Mouse (Mus musculus) heart, postnatal 0 days (tissue): ENCODE data around the gene Tbx15.

Experiments
- CTCF ChIP-seq: IDR thresholded peaks from 2 replicates; pipeline ENCODE4 v1.5.1; 2016; ENCODE audit warnings: antibody characterized with exemption, control low read depth, low read depth
- EP300 ChIP-seq: IDR thresholded peaks from 2 replicates; pipeline ENCODE4 v1.6.1; 2016; ENCODE audit warnings: antibody characterized with exemption, low read depth

- no peak for TF ChIP-seq CTCF
- TF ChIP-seq EP300 = no peak
Measured at GRCm38 (mm10) chr3:99239301-99240045, 708 bp upstream of the Tbx15 start.
